Mouse (Mus musculus) cortical plate, adult 2 months (tissue): Measurements from ENCODE around the gene Stub1. TPM values are rescaled to one million over a fixed set of nuclear protein-coding genes. Genes with fewer than 3 reads are reported as not detected.

Source experiments
- H3K27ac ChIP-seq: fragments of 200-500 bp; 2 replicates; pipeline ENCODE4 v1.5.1; 2012; ENCODE audit warnings: low read length, control low read depth, inconsistent platforms; ENCODE audit not compliant: insufficient read depth
- H3K4me1 ChIP-seq: fragments of 200-500 bp; 2 replicates; pipeline ENCODE4 v1.6.1; 2011; ENCODE audit warnings: low read length; ENCODE audit not compliant: control insufficient read depth, insufficient read depth
- H3K4me3 ChIP-seq: fragments of 200-500 bp; 2 replicates; pipeline ENCODE4 v1.5.1; 2011; ENCODE audit warnings: mild to moderate bottlenecking, low read length, control low read depth; ENCODE audit not compliant: insufficient read depth
- CTCF ChIP-seq: fragments of 200-500 bp; IDR thresholded peaks from 2 replicates; pipeline ENCODE4 v1.5.1; 2011; ENCODE audit warnings: mild to moderate bottlenecking, control low read depth, low read length; ENCODE audit not compliant: insufficient read depth; ENCODE audit errors: extremely low read depth
- POLR2A ChIP-seq: fragments of 200-500 bp; IDR thresholded peaks from 2 replicates; pipeline ENCODE4 v1.6.1; 2011; ENCODE audit warnings: mild to moderate bottlenecking, low read length, control low read depth; ENCODE audit not compliant: insufficient read depth; ENCODE audit errors: extremely low read depth
- polyA plus RNA-seq: library from polyadenylated mRNA; depleted of rRNA; stranded (reverse); fragments of >200 nt; gene quantifications from 2 replicates; pipeline ENCODE4 v1.2.3, GENCODE M21; 2012

Gene Stub1
- polyA plus RNA-seq, 1 experiment: 284 TPM

DNA sequence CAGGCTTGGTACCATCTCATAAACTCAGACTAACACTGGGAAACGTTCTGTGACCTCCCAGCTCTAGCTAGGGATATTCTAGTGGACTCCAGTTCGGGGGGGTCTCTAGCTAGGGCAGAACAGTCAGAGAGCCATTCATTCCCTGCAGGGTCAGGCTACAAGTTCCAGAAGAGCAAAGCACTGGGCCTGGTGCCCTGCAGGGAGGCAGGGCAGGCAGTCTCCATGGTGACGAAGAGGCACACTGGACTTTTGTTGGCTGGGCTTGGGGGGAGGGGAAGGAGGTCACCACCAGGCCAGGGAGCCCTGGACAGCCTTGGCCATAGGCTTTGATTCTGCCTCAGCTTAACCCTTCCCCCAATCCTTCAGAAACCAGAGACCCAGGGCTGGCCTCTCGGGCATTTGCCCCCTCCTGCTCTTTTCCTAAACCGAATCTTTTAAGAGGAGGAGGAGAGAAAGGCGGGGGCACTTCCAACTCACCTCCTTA, 37.6 kb downstream of the Stub1 start, which contains the start of gene AC134908.4:
Gene AC134908.4, minus strand, starts transcription at position 51 of the 484 bp plus-strand sequence.
- Histone ChIP-seq H3K27ac (peak within 1 kb of the TSS; percentile 82), H3K4me1 (peaks cover 5% of the 10 kb centered on the region), H3K4me3 (peak within 1 kb of the TSS; percentile 41)
- TF ChIP-seq CTCF (no peak), POLR2A (no peak)

DNA sequence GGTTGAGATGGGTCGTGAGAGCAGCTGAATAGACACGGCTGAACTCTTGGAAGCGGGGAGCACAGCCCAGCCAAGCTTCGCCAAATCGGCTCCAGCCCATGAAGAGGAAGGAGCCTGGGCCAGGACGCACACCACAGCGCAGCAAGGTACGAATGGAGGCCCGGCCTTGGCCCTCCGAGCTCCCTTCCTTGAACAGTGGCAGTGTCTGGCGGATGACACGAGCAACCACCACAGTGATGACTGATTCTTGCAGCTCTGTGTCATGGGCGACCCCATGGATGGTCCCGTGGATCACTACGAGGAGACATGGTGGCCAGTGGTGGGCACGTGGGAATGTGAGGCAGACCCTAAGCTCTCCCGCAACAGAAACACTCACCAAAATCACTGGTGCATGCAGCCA, 38.2 kb downstream of the Stub1 start:
- peaks cover 5% of the 10 kb centered on the region for H3K4me1 ChIP-seq
- H3K4me3 ChIP-seq: peak overlapping the region; percentile 17; the same call in 1 of the 2 replicates
- TF ChIP-seq POLR2A (no peak), CTCF (no peak)
- H3K27ac ChIP-seq: peak overlapping the region; percentile 75

DNA sequence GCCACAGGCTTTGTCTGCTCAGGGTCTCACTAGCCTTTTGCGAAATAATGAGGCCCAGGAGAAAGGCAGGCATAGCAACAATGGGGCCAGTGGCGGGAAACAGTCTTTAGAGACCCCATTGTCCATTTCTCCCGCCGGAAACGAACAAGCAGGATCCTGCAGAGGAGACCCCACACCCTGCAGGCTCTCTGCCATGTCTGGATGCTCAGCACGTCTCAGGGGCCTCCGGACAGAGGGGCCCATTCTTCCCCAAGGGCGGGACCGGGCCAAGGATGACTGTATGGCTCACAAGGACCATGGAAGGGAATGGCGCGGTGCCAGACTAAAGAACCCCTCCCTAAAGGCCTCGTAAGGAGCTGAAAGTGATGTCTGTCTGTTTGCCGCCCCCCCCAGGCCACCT, 39.0 kb downstream of the Stub1 start:
- peaks cover 5% of the 10 kb centered on the region for H3K4me1 ChIP-seq
- no peak overlapping the region for H3K4me3 ChIP-seq
- no peak overlapping the region for H3K27ac ChIP-seq
- TF ChIP-seq CTCF (no peak), POLR2A (no peak)

DNA sequence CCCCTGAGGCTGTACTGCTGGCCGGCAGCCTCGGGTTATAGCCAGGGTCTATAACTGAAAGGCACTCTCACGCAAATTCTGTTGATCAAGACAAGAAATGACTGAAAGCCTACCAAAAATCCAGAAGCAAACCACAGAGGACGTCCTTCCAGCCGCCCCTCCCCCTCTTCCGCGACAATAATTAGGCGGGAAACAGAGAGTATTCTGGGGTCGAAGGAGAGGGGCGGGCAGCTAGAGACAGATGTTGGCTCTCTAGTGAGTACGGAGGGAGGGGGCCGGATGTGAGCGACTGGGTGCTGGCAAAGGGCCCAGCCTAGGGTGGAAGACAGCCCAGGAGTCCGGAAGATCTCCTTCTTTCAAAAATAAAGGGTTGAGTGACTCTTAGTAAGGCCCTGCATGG, 40.6 kb downstream of the Stub1 start, which contains the start of gene Fam173a:
Gene Fam173a, minus strand, starts transcription at position 287 of the 400 bp plus-strand sequence.
- TF ChIP-seq POLR2A: no peak
- Histone ChIP-seq H3K4me1 (peaks cover 5% of the 10 kb centered on the region), H3K27ac (peak within 1 kb of the TSS; percentile 74), H3K4me3 (peak within 1 kb of the TSS; percentile 75)

DNA sequence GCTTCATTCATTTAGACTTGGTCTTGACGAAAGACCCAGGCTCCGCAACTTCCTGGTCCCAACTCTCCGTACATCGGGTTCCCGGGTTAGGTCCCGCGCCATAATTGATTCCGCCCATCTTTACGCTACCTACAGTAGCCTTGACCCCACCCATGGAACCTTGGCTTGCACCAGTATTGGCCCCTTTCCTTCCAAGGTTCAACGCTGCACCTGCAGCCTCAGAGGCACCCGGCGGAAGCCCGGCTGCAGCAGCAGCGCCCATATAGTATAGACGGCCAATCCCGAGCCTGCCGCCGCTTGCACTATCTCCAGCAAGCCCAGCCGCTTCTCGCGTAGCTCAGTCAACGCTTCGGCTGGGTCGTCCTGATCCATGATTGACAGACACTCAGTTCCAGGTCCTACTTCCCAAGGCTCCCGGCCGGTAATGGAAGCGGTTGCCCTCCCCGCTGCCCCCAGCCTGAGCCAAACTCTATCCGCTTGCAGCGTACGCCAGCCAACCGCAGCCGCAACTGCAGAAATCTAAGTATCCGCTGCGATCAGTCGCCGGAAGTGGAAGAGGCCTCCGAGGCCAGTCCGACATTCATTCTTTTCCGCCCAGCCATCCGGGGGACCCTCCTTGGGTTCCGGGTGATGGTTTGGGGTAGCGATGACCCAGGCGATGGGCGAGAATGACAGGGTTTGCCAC, 41.2 kb downstream of the Stub1 start:
- Histone ChIP-seq H3K4me3 (peak overlapping the region; percentile 75), H3K4me1 (peaks cover 5% of the 10 kb centered on the region), H3K27ac (peak overlapping the region; percentile 71)
- TF ChIP-seq POLR2A (peak; percentile 86), CTCF (no peak)

DNA sequence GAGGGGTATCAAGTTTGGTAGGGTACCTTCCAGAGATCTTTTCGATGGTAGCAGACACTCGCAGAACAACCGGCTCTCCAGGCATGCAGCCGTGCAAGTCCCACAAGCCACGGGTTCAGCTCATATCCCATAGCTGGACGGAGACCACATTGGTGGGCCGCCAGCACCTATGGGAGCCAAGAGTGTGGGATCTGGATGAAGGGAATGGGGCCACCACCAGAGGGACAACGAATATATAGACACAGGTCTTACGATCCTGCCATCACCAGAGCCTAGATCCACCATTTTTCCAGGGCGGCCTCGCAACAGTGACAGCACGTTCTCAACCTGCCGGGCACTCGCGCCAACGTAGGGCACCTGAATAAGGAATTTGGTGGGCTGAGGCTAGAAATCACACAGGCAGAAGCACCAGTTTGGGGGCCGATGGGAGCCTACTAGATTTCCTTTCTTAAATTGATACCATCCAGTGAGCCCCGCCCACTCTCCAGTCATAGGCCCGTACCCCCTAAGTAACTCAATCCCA, 41.8 kb downstream of the Stub1 start:
- Histone ChIP-seq H3K4me3 (peak overlapping the region; percentile 75), H3K4me1 (peaks cover 5% of the 10 kb centered on the region), H3K27ac (no peak overlapping the region)
- TF ChIP-seq POLR2A (no peak), CTCF (no peak)

- TF ChIP-seq CTCF (no peak), POLR2A (0 out of 2 replicates have a peak, but pooled peaks have one; percentile 5)
- H3K4me1 ChIP-seq: peaks cover 10% of the 10 kb centered on the region
- no peak overlapping the region for H3K4me3 ChIP-seq
- H3K27ac ChIP-seq: no peak overlapping the region
Observed at GRCm38 (mm10) chr17:25786781-25787504, 46.3 kb downstream of the Stub1 start.

- Histone ChIP-seq H3K27ac (0 out of 2 replicates have a peak within 1 kb of the TSS, but pooled peaks have one; percentile 55), H3K4me1 (peaks cover 8% of the 10 kb centered on the region), H3K4me3 (peak within 1 kb of the TSS; percentile 74)
- no peak for TF ChIP-seq POLR2A
- no peak for TF ChIP-seq CTCF
Observed at GRCm38 (mm10) chr17:25786280-25786679, 46.9 kb downstream of the Stub1 start, which contains the start of gene Ccdc78. Ccdc78 (plus strand) TSS chr17:25786580.

DNA sequence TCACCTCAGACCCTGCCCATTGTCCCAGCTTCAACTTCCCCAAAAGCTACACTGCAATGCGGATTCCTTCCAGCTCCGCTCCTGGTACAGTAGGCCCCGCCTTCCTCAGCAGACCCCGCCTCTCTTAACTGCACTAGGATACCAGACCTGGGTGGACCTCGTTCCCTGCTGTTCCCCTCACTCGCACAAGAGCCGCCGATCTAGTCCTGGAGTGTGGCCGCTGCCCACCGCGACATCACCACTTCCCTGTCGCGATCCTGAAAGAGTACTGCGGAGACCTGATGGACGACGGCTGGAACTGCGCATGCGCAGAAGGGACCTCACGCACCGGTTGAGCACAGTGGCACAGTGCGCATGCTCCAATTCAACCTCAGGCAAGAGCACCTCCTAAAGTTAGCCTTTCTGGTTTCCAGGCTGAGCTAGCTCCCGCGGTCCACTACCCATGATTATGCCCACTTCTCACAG, 47.9 kb downstream of the Stub1 start, which contains the start of gene Haghl:
Gene Haghl, minus strand, starts transcription at position 393 of the 465 bp plus-strand sequence.
- Histone ChIP-seq H3K4me3 (peak within 1 kb of the TSS; percentile 74), H3K4me1 (peaks cover 7% of the 10 kb centered on the region), H3K27ac (peak within 1 kb of the TSS; percentile 55; the same call in 1 of the 2 replicates)
- peak; percentile 94 for TF ChIP-seq POLR2A
- no peak for TF ChIP-seq CTCF
